Mouse (Mus musculus): ENCODE results near the gene Prpsap1.
"Not testable (repeated sequence)": the region's sequence is repeated elsewhere in the genome, so short reads cannot be mapped to it uniquely, and the experiment has no call there.

The Prpsap1 gene

GRCm38 (mm10) chr11:116515330-116516020, 21.5 kb upstream of the Prpsap1 start:
- no peak for DNase-seq (ENCODE audit: low spot score in 2 of 2)

- DNase-seq (ENCODE audit: low spot score in 2 of 2) = no peak
These were observed 19.6 kb upstream of the Prpsap1 start for GRCm38 (mm10) chr11:116513531-116514038.

DNA sequence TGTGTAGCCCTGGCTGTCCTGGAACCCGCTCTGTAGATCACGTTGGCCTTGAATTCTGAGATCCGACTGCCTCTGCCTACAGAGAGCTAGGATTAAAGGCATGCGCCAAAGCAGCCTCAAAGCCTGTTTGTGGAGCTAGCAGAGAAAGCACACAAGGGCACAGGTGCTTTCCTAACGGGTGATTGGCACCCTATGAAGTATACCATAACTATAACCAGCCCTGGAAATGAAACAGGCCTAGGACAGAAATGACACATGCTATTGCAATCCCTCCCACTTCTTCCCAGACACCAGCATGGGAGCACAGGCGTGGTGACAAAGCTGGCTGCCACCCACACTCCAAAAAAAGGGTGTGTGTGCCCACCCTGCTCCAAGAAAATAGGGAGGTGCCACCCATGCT, 19.0 kb upstream of the Prpsap1 start:
- no peak for DNase-seq (ENCODE audit: low spot score in 2 of 2)

DNA sequence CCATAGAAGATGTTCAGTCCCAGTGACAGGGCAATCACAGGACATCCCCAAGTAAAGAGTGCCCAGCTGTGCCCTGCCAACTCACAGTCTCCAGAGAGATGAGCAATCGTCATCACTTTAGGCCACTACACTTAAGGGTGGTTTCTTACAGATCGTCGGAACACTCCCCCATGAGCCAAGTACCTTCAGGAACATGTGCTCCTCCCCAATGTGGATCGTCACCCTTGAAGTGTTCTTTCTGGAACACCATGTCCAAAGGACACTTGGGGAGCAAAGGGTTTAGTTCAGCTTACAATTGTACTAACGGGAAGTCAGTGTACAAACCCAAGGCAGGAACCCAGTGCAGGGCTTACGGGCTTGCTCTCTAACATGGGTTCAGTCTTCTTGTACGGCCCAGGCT, 18.2 kb upstream of the Prpsap1 start:
- DNase-seq (ENCODE audit: low spot score in 2 of 2) = no peak

- no peak for DNase-seq (ENCODE audit: low spot score in 2 of 2)
These were observed 17.4 kb upstream of the Prpsap1 start for GRCm38 (mm10) chr11:116511301-116511868.

DNA sequence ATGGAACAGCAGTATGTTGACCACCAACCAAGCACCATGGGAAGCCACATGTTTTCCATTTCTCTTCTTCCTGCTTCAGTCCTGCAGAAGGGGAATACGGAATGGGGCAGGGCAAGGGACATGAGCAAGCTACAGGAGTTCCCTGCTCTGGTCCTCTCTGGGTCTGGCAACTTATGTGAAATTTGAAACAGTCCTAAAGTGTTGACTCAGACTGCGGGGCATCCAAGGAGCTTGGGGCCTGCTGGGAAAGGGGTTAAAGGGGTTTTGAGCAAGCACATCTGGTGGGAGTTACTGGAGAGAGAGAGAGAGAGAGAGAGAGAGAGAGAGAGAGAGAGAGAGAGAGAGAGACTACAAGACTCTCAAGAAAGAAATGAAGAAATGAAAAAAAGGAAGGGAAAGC, 14.7 kb upstream of the Prpsap1 start:
- no peak for DNase-seq (ENCODE audit: low spot score in 2 of 2)

GRCm38 (mm10) chr11:116506151-116506875, 12.3 kb upstream of the Prpsap1 start:
- no peak for DNase-seq (ENCODE audit: low spot score in 2 of 2)

GRCm38 (mm10) chr11:116505573-116505972, 11.6 kb upstream of the Prpsap1 start:
- no peak for DNase-seq (ENCODE audit: low spot score in 2 of 2)

- DNase-seq (ENCODE audit: low spot score in 2 of 2) = no peak
These were observed 10.5 kb upstream of the Prpsap1 start for GRCm38 (mm10) chr11:116504516-116504915.

DNA sequence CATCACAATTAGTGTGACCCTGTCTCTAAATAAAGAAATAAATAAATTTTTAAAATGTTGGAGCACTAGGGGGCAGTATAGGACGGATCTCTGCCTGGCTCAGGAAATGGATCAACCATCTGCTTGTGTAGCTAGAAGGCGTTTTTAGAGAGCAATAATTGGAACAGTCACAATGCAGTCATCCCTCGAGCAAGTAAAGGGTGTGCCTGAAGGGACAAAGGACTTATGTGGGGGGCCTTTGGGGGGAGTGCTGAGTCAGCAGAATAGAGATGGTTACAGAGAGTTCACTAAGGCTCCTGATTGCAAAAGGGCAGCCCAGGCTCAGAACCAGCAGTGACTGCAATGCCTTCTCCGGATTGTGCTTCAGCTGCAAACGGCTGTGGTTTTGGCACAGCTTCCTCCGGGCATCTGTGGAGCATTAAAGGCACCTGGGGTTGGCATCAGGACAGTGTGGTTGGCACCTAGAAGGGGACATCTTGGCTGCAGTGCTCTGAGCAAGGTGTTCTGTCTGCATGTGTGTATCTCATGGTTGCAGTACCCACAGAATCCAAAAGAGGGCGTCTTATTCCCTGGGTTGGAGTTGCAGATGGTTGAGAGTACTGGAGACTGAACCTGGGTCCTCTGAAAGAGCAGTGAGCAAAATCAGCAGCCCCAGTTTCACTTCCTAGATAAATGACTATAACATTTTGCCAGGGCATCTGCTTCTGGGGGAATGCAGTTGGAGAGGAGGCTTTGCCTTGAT, 7.2 kb upstream of the Prpsap1 start:
- no peak for DNase-seq (ENCODE audit: low spot score in 2 of 2)

GRCm38 (mm10) chr11:116499018-116499417, 5.0 kb upstream of the Prpsap1 start:
- no peak for DNase-seq (ENCODE audit: low spot score in 2 of 2)

DNA sequence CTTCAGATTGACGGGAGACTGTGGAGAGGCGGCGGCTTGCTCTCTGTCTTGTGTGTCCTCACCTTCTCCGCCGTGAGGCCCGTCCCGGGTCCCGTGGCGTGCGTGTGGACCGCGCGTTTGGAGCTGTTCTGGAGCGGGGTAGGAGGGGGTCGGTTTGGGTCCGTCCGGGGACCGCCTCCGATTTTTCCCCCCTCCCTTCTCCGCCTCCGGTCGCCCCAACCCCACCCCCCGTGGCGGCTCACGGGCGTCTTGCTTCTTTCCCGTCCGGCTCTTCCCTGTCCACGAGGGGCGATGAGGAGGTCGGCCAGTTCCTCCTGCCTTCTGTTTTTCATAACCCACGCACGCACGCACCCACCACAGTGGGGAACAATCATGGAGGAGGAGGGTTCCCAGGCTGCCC, 4.6 kb upstream of the Prpsap1 start:
- DNase-seq (ENCODE audit: low spot score in 2 of 2) = no peak

GRCm38 (mm10) chr11:116497313-116497712, 3.3 kb upstream of the Prpsap1 start:
- DNase-seq (ENCODE audit: low spot score in 2 of 2) = no peak

- DNase-seq (ENCODE audit: low spot score in 2 of 2) = peak; percentile 48 to 79
These were observed 622 bp upstream of the Prpsap1 start for GRCm38 (mm10) chr11:116494474-116495174.

- DNase-seq (ENCODE audit: low spot score in 2 of 2) = no peak
These were observed 811 bp downstream of the Prpsap1 start for GRCm38 (mm10) chr11:116493191-116493590.

DNA sequence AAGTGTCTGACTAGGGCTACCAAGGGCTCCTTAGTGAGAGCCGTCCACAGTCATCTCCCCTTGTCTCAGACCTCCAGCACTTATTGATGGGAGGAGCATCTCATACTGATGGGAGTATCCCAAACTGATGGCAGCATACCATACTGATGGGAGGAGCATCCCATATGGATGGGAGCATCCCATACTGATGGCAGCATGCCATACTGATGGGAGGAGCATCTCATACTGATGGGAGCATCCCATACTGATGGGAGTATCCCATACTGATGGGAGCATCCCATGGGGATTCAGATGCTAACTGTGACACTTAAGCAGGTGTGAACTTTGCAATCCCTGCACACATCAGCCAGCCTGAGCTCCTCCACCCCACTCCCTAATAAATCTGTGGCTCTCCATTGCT, 1.5 kb downstream of the Prpsap1 start:
- DNase-seq (ENCODE audit: low spot score in 2 of 2) = not testable (repeated sequence)

GRCm38 (mm10) chr11:116491338-116491737, 2.7 kb downstream of the Prpsap1 start:
- DNase-seq (ENCODE audit: low spot score in 2 of 2) = no peak

GRCm38 (mm10) chr11:116490232-116491107, 3.5 kb downstream of the Prpsap1 start:
- DNase-seq (ENCODE audit: low spot score in 2 of 2) = peak; percentile 72 to 86

- no peak for DNase-seq (ENCODE audit: low spot score in 2 of 2)
These were observed 4.2 kb downstream of the Prpsap1 start for GRCm38 (mm10) chr11:116489771-116490231.

- no peak for DNase-seq (ENCODE audit: low spot score in 2 of 2)
These were observed 5.2 kb downstream of the Prpsap1 start for GRCm38 (mm10) chr11:116488693-116489375.

Measured in frontal cortex, postnatal 10 days (tissue).